In genomic region chr17:29368726-29369125, GRCm38 (mm10) we compare ENCODE assay signal across 13 mouse cellular contexts. TPM values are rescaled to one million over a fixed set of nuclear protein-coding genes. Genes with fewer than 3 reads are reported as not detected.
DNase-seq lines count a peak whose midpoint lies in the region; ATAC-seq and TF ChIP-seq lines count a peak whose summit lies in the region.
"Had no signal": no experiment of that assay in that cellular context is flagged by ENCODE, and none has a peak within 500 bp of the region (broad histone marks: within the 10 kb centered on the region; RNA-seq: fewer than 3 reads in every experiment).

No protein-coding gene starts in this region.

- intact Hi-C loops in left cerebral cortex, postnatal 25 days (cut with DNase I), result no loop called here

- H3K27ac ChIP-seq in forebrain, embryonic 10.5 days, result peak overlapping the region; percentile 48
- H3K27ac ChIP-seq in forebrain, embryonic 12.5 days, result no peak overlapping the region
- H3K27ac ChIP-seq in kidney, postnatal 0 days, result no peak overlapping the region
- H3K27ac ChIP-seq in stomach, embryonic 14.5 days (ENCODE audit: low read length), result no peak overlapping the region

- H3K36me3 ChIP-seq in forebrain, embryonic 10.5 days (replicated peaks), result no peaks in the 10 kb centered on the region
- H3K36me3 ChIP-seq in forebrain, embryonic 12.5 days (replicated peaks), result no peaks in the 10 kb centered on the region
- H3K36me3 ChIP-seq in kidney, postnatal 0 days (ENCODE audit: insufficient read depth, low read length), result no peaks in the 10 kb centered on the region
- H3K36me3 ChIP-seq in stomach, embryonic 14.5 days (ENCODE audit: control insufficient read depth, insufficient read depth, low read length), result no peaks in the 10 kb centered on the region

- no peaks in the 10 kb centered on the region for H3K9me3 ChIP-seq in forebrain, embryonic 10.5 days
- no peaks in the 10 kb centered on the region for H3K9me3 ChIP-seq in forebrain, embryonic 12.5 days
- H3K9me3 ChIP-seq in kidney, postnatal 0 days (replicated peaks; ENCODE audit: low read length), result no peaks in the 10 kb centered on the region
- H3K9me3 ChIP-seq in stomach, embryonic 14.5 days (ENCODE audit: control insufficient read depth, low read depth, low read length), result no peaks in the 10 kb centered on the region

- no peak for DNase-seq in forebrain, embryonic 10.5 days (ENCODE audit: extremely low spot score, low spot score)
- peak; percentile 24 for DNase-seq in kidney, postnatal 0 days (ENCODE audit: low spot score)
- DNase-seq in kidney, adult 18-20 months, result no peak
- DNase-seq in kidney, postnatal 4 days, result peak; percentile 52 to 58
- no peak for DNase-seq in adrenal gland, postnatal 4 days (ENCODE audit: low spot score in 2 of 2)
- DNase-seq in left cerebral cortex, postnatal 25 days (ENCODE audit: low spot score in 2 of 2), result no peak
- DNase-seq: gastrocnemius, postnatal 10 days; heart, postnatal 10 days; right cerebral cortex, postnatal 4 days; thymus, postnatal 14 days had no signal

- no peak for TF ChIP-seq CTCF in kidney, postnatal 0 days (IDR thresholded peaks at IDR 0.05; ENCODE audit: low read depth)

- no peak overlapping the region for H3K9ac ChIP-seq in forebrain, embryonic 12.5 days
- H3K9ac ChIP-seq in kidney, postnatal 0 days (ENCODE audit: low read depth, low read length), result no peak overlapping the region
- H3K9ac ChIP-seq in stomach, embryonic 14.5 days (replicated peaks; ENCODE audit: low read depth, low read length), result no peak overlapping the region

- H3K27me3 ChIP-seq in forebrain, embryonic 10.5 days (ENCODE audit: poor library complexity, severe bottlenecking), result peaks cover 25% of the 10 kb centered on the region
- 0 out of 2 replicates have a peak, but pooled peaks cover 5% of the 10 kb centered on the region for H3K27me3 ChIP-seq in forebrain, embryonic 12.5 days
- no peaks in the 10 kb centered on the region for H3K27me3 ChIP-seq in kidney, postnatal 0 days (ENCODE audit: insufficient read depth, low read length)
- H3K27me3 ChIP-seq in stomach, embryonic 14.5 days (ENCODE audit: control insufficient read depth, insufficient read depth, low read length), result no peaks in the 10 kb centered on the region

- no peak overlapping the region for H3K4me2 ChIP-seq in forebrain, embryonic 12.5 days
- H3K4me2 ChIP-seq in kidney, postnatal 0 days (ENCODE audit: low read length), result peak overlapping the region; percentile 35
- peak overlapping the region; percentile 30 for H3K4me2 ChIP-seq in stomach, embryonic 14.5 days (replicated peaks; ENCODE audit: low read depth, low read length)

- H3K4me1 ChIP-seq in forebrain, embryonic 10.5 days, result peaks cover 22% of the 10 kb centered on the region
- H3K4me1 ChIP-seq in forebrain, embryonic 12.5 days, result peaks cover 6% of the 10 kb centered on the region; the same call in 1 of the 2 replicates
- H3K4me1 ChIP-seq in kidney, postnatal 0 days (replicated peaks; ENCODE audit: insufficient read depth, low read length), result no peaks in the 10 kb centered on the region
- 0 out of 2 replicates have a peak, but pooled peaks cover 5% of the 10 kb centered on the region for H3K4me1 ChIP-seq in stomach, embryonic 14.5 days (ENCODE audit: control insufficient read depth, insufficient read depth, low read length)

- WGBS in forebrain, embryonic 10.5 days, result 20% methylated on average over 7 of the region's 7 CpGs
- 31% methylated on average over 7 of the region's 7 CpGs for WGBS in forebrain, embryonic 12.5 days
- 18% methylated on average over 7 of the region's 7 CpGs for WGBS in kidney, postnatal 0 days
- WGBS in stomach, embryonic 14.5 days, result 22% methylated on average over 7 of the region's 7 CpGs

- H3K4me3 ChIP-seq in forebrain, embryonic 10.5 days, result no peak overlapping the region
- no peak overlapping the region for H3K4me3 ChIP-seq in forebrain, embryonic 12.5 days (replicated peaks)
- H3K4me3 ChIP-seq in kidney, postnatal 0 days (replicated peaks; ENCODE audit: low read depth, low read length), result no peak overlapping the region
- no peak overlapping the region for H3K4me3 ChIP-seq in stomach, embryonic 14.5 days (ENCODE audit: low read depth, low read length)

- ATAC-seq in forebrain, embryonic 12.5 days (ENCODE audit: low FRiP score), result no peak
- peak; percentile 60; the same call in 1 of the 2 replicates for ATAC-seq in kidney, postnatal 0 days (replicated peaks; ENCODE audit: low FRiP score, low read depth)
- ATAC-seq in stomach, embryonic 14.5 days (ENCODE audit: insufficient number of reproducible peaks, insufficient read depth, low FRiP score, low read depth), result peak; percentile 54

RNA-seq across cellular contexts. Expression of gene Fgd2, which starts 8.0 kb away (rescaled TPM):
- polyA plus RNA-seq in forebrain, embryonic 10.5 days (2016; fragmentation: Nextera tagmentation; extraction: Ambion mirVana), result 5.4 and 6.3 TPM in 2 replicates
- polyA plus RNA-seq in forebrain, embryonic 12.5 days (2016; fragmentation: Nextera tagmentation; extraction: Ambion mirVana), result 3.4 and 3.7 TPM in 2 replicates
- polyA plus RNA-seq in kidney, postnatal 0 days (2015; fragmentation: Nextera tagmentation; extraction: Ambion mirVana), result 12.3 and 12.5 TPM in 2 replicates
- 8.4 and 11.5 TPM in 2 replicates for polyA plus RNA-seq in stomach, embryonic 14.5 days (2014; fragmentation: Nextera tagmentation; extraction: Ambion mirVana)
- total RNA-seq in adrenal gland, postnatal 4 days (2021), result 1 to 10 TPM; 5.6 to 6.5 TPM
- 1 to 10 TPM; 5.2 to 6.8 TPM for total RNA-seq in left cerebral cortex, postnatal 25 days (2021)

RNA-seq across cellular contexts. Expression of gene Mtch1, which starts 21.0 kb away (rescaled TPM):
- 255 and 270 TPM in 2 replicates for polyA plus RNA-seq in forebrain, embryonic 10.5 days (2016; fragmentation: Nextera tagmentation; extraction: Ambion mirVana)
- 381 and 393 TPM in 2 replicates for polyA plus RNA-seq in forebrain, embryonic 12.5 days (2016; fragmentation: Nextera tagmentation; extraction: Ambion mirVana)
- polyA plus RNA-seq in kidney, postnatal 0 days (2015; fragmentation: Nextera tagmentation; extraction: Ambion mirVana), result 307 and 309 TPM in 2 replicates
- polyA plus RNA-seq in stomach, embryonic 14.5 days (2014; fragmentation: Nextera tagmentation; extraction: Ambion mirVana), result 287 and 333 TPM in 2 replicates
- total RNA-seq in adrenal gland, postnatal 4 days (2021), result 100 to 1,000 TPM; 309 to 341 TPM
- total RNA-seq in left cerebral cortex, postnatal 25 days (2021), result 100 to 1,000 TPM; 553 to 573 TPM

RNA-seq across cellular contexts. Expression of gene Pi16, which starts 51.2 kb away (rescaled TPM):
- polyA plus RNA-seq in forebrain, embryonic 10.5 days (2016; fragmentation: Nextera tagmentation; extraction: Ambion mirVana), result 0.71 and 0.73 TPM in 2 replicates
- polyA plus RNA-seq in forebrain, embryonic 12.5 days (2016; fragmentation: Nextera tagmentation; extraction: Ambion mirVana), result 1.8 and 2.2 TPM in 2 replicates
- polyA plus RNA-seq in kidney, postnatal 0 days (2015; fragmentation: Nextera tagmentation; extraction: Ambion mirVana), result 3.1 and 4.1 TPM in 2 replicates
- polyA plus RNA-seq in stomach, embryonic 14.5 days (2014; fragmentation: Nextera tagmentation; extraction: Ambion mirVana), result 0.13 and 0.41 TPM in 2 replicates
- total RNA-seq in adrenal gland, postnatal 4 days (2021), result 10 to 100 TPM; 11.3 to 13.3 TPM
- total RNA-seq in left cerebral cortex, postnatal 25 days (2021), result 1 to 10 TPM; 1.1 to 1.5 TPM
- total RNA-seq: megakaryocyte-erythroid progenitor cell, adult 5-6 weeks had no signal

Comparison
In these comparisons a context has a peak if more than half of its experiments do, and no peak if none do; other contexts are left out.
1. DNase-seq: peak in kidney, postnatal 0 days (single experiment) and kidney, postnatal 4 days (2 of 2); none in forebrain, embryonic 10.5 days (single experiment), kidney, adult 18-20 months (single experiment), adrenal gland, postnatal 4 days (0 of 2) and left cerebral cortex, postnatal 25 days (0 of 2).